Mouse (Mus musculus) induced T-regulatory cell, adult 2 months (primary cell): Measurements from ENCODE around the gene Pnkp.

Experiments
- DNase-seq: peaks from one replicate; pipeline ENCODE4 v3.0.0-alpha.2; 2012; ENCODE audit warnings: low read depth

Gene Pnkp

GRCm38 (mm10) chr7:44828706-44829105 is 28.2 kb upstream of the Pnkp start:
- no peak for DNase-seq

- no peak for DNase-seq
Observed at GRCm38 (mm10) chr7:44832763-44833162, 24.2 kb upstream of the Pnkp start.

GRCm38 (mm10) chr7:44835373-44836015 is 21.4 kb upstream of the Pnkp start:
- no peak for DNase-seq

DNA sequence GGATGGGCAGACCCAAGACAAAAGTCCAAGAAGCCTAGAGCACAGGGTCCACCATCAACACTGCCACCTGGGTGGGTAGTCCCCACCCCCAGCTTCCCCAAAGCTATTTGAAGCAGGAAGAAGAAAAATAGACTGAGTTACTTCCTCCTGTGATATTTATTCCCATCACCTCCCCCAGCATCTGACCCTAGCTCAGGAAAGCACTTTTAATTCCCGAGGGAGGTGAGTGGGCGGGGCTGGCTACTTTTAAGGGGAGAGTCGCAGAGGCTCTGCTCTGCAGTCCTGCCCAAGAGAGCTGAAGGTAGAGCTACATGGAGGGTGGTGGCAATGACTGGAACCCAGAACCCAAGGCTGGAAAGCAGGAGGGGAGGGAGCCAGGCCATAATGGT is 20.9 kb upstream of the Pnkp start:
- no peak for DNase-seq

GRCm38 (mm10) chr7:44836423-44837053 is 20.4 kb upstream of the Pnkp start:
- no peak for DNase-seq

DNA sequence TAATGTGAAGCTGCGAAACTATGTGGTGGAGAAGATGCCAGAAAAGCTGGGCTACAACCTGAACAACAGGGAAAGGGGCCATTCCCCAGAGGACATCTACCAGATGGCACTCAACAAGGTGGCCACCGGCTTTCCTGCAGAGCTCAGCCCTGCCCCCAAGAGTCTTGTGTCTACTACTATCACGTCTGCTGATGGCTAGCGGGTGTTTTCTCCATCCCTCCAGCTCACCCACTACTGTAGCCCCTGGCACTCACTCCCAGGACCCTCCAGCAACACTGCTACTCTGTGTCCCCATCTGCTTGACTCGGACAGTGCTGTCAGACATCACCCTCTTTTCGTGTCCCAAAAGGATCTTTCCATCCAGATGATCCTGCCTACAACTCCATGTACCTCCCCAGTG is 18.9 kb upstream of the Pnkp start:
- no peak for DNase-seq

GRCm38 (mm10) chr7:44839171-44839490 is 17.8 kb upstream of the Pnkp start:
- DNase-seq: no peak

DNA sequence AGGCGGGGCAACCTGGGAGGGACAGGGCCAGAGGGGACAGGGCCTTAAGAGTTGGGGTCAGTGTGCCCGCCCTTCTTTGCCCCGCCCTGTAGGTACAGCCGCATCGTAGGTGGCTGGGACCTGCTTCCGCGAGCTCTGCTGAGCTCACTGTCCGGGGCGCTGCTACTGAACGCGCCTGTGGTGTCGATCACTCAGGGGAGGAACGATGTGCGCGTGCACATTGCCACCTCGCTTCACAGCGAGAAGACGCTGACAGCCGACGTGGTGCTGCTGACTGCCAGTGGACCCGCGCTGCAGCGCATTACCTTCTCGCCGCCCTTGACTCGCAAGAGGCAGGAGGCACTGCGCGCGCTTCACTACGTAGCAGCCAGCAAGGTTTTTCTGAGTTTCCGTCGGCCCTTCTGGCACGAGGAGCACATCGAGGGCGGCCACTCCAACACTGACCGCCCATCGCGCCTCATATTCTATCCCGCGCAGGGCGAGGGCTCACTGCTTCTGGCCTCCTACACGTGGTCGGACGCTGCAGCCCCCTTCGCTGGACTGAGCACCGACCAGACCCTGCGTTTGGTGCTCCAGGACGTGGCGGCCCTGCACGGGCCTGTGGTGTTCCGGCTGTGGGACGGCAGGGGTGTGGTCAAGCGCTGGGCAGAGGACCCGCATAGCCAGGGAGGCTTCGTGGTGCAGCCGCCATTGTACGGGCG is 17.3 kb upstream of the Pnkp start:
- DNase-seq: peak; percentile 72

GRCm38 (mm10) chr7:44840426-44840825 is 16.5 kb upstream of the Pnkp start:
- no peak for DNase-seq

- no peak for DNase-seq
Observed at GRCm38 (mm10) chr7:44841825-44842463, 15.0 kb upstream of the Pnkp start.

GRCm38 (mm10) chr7:44845006-44845405 is 11.9 kb upstream of the Pnkp start:
- no peak for DNase-seq

- no peak for DNase-seq
Observed at GRCm38 (mm10) chr7:44846804-44847203, 10.1 kb upstream of the Pnkp start.

DNA sequence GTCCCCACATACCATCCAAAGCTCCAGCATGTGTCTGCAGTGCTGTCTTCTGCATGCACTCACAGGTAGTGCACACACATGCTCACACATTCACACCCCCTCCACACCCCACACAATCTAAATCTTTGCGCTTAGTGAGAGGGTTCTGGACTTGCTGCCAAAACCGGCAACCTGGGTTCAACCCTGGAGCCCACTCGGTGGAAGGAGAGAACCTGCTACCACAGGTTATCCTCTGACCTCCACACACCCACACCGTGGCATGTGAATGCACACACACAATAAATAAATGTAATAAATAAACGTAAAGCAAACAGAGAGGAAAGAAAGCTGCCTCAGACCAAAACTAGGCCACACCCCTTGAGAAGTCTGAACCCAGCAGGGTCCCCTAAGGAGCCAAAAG is 9.2 kb upstream of the Pnkp start:
- DNase-seq: no peak

GRCm38 (mm10) chr7:44848561-44849415 is 8.2 kb upstream of the Pnkp start, which contains the start of the genes Akt1s1 and Tbc1d17:
Gene Akt1s1 (plus strand): TSS chr7:44848991.
Gene Tbc1d17 (minus strand): TSS chr7:44849079.
- DNase-seq: peak; percentile 100

DNA sequence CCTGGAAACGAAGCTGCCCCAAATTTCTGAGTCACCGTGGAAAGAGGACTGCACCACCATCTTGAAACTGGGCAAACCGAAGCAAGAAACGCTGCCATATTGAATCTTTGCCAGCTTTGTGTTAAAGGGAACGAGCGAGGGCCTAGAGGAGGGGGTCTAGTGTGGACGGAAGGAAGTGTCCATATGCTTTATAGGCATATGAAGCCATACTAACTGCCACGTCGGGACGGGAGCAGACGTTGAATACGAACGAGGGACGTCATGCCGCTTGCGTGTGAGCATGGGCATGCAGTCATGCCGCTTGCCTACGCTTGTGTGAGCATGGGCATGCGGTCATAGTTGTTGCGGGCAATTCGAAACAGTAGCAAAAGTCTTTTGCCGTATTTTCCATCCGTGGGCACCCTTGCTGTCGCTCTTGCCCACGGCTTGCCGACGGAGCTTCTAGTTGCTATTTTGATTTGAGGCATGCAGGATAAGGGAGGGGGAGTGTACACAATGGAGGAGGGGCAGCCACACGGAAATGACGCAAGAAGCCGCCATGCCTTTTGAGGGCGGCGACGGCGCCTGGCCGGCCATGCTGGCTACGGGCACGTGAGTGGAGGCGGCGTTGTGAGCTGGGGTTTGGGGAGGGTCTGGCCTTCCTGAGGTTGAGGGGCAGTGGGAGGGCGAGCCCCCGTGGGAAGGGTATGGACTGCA is 7.4 kb upstream of the Pnkp start:
- peak; percentile 96 for DNase-seq

GRCm38 (mm10) chr7:44850146-44850545 is 6.8 kb upstream of the Pnkp start:
- peak; percentile 85 for DNase-seq

DNA sequence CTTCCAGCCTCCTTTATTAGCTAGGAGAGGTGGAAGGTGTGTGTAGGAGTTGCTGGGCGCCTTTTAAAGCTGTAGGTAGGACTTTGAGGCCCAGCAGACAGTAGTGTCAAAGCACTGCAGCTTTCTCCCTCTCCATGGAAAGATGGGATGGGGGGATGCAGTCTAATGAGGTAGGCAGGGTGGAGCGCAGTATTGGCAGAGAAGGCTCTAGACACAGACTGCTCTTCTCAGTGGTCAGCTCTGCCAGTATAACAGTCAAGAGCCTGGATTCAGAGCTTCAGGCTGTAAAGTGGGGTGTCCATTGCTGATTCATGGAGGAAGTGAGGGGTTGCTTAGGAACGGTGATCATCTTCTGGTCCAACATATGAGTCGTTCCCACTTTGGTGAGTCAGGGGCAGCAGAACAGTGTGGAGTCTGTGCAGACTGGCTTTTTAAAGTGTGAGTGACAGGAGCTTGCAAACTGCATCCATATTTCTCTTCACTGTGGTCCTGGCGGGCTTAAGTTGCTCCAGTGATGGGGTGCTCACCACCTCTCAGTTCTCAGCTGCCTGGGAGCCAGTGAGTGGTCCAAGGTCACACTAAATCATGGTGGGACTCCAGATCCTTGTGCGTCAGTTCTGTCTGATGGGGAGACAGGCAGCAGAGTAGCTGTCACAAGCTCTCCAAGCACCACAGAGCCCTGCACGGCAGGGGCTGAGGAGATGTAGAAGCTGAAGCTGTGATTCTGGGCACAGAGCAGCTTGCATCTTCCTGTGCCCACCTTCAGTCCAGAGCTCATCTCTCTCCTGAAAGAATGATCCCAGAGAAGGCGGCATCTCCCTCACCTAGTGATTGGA is 5.9 kb upstream of the Pnkp start:
- no peak for DNase-seq

DNA sequence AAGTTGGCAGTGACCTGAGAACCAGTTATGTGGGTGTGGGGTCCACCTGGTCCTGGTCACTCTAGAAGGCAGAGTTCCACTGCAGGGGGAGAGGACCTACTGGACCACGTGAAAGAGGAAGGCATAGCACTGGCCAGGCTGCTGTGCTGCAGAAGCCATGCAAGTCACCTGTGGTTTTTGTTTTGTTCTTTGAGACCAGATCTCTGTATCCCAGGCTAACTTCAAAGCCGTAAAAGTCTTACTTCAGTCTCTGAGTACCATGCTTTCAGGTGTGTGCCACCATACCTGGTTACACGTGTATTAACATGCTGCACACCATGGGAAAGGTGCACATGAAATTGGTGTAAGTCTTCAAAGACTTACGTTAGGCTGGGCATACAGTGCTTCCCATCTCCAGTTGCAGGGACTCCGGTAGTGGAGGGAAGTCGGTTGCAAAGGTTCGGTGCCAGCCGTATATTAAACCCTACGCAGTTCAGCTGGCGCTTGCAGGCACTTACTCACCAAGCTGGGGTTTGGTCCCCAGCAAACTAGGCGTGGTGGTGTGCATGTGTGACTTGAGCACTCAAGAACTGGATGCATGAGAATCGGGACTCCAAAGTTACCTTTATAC is 5.2 kb upstream of the Pnkp start:
- no peak for DNase-seq

DNA sequence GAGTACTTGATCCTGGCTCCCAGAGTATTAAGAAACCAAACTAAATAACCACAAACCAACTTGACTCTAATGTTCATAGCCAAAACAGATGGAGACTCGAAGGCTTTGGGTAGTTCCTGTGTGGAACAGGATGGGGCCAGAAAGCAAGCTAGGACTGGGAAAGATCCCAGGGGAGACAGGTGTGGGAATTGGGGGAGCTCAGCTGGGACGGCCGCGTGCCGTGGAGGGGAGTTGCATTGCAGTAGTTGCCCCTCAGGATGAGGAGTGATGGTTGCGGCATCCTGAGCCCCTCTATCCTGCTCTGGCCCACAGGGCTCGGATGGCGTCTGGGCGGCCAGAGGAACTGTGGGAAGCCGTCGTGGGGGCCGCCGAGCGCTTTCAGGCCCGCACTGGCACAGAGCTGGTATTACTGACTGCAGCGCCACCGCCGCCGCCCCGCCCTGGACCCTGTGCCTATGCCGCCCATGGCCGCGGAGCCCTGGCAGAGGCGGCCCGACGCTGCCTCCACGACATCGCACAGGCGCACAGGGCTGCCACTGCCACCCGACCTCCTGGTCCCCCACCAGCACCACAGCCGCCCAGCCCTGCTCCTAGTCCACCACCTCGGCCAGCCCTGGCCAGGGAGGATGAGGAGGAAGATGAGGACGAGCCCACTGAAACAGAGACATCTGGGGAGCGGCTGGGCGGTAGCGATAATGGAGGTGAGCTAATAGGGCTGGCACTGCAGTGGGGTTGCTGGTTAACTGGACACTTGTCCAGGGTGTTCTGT is 4.5 kb upstream of the Pnkp start:
- no peak for DNase-seq
